Mouse (Mus musculus) spleen, embryonic (tissue): Measurements from ENCODE around the gene Lep.

Experiments used
- CTCF ChIA-PET: fragments of 350-600 bp; sonication (Branson Sonifier 250); formaldehyde crosslinking; loops from one replicate; lab custom pipeline; 2022; lab: Charles Lee

The Lep gene

GRCm38 (mm10) chr6:29115756-29116155 lies 55.7 kb downstream of the Lep start:
- CTCF ChIA-PET = no interaction called here

GRCm38 (mm10) chr6:29117417-29118104 lies 57.5 kb downstream of the Lep start:
- CTCF ChIA-PET = interaction anchor here (0.7 kb wide), 1 partner anchor 53 kb away, joined by 3 read pairs; no protein-coding TSS in a partner anchor

GRCm38 (mm10) chr6:29118231-29118630 lies 58.2 kb downstream of the Lep start:
- CTCF ChIA-PET = interaction anchor here (0.7 kb wide), 1 partner anchor 52 kb away, joined by 3 read pairs; no protein-coding TSS in a partner anchor

GRCm38 (mm10) chr6:29118963-29119362 lies 58.9 kb downstream of the Lep start:
- CTCF ChIA-PET = no interaction called here

GRCm38 (mm10) chr6:29119990-29120389 lies 60.0 kb downstream of the Lep start:
- CTCF ChIA-PET = no interaction called here
